Mouse (Mus musculus) skeletal muscle tissue, adult 2 months (tissue): ENCODE results near the gene Olfr984.

Experiments
- DNase-seq: peaks from one replicate; pipeline ENCODE4 v3.0.0-alpha.2; 2012; ENCODE audit warnings: low read depth, low spot score

Gene Olfr984

DNA sequence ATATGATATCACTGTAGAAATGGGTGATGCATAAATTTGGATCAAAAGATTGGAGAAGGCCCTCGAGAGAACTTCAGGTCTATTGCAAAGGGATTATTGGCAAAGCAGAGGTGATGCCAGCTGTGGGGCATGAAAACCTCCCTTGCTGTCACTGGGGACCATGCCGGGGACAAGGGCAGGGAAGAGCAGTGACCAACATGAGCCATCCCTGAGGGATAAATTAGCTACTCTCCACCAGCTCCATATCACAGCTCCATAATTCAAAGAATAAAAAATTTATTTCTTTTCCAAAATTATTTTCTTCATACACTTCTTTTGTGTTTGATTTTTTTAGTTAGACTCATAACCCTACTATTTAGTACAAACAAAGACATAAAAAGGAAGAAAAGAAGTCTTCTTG is at the start of gene Olfr984:
Gene Olfr984, minus strand, starts transcription at position 101 of the 400 bp plus-strand sequence.
- DNase-seq = no peak

DNA sequence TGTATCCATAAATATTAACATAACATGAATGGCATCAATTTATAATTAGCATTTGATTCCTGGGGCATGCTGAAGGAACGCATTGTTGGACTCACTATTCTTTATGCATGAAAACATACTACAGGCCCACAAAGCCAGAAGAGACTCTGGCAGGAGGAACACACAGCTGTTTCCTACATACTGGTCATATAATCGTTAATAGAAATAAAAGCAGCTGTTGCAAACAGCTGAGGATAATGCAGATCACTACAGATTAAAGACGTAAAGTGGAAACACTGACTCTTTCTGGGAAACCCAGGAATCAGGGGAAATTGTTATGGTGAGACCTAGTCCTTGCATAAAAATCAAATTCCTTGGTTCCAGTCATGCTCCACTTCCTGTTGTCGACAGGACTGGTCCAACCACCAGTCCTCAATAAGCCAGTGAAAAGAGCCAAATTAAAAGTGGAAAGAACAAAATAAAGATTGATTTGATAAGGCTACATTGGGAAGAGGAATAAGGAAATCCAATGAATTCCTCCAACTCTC is 41.2 kb upstream of the Olfr984 start:
- DNase-seq = no peak

DNA sequence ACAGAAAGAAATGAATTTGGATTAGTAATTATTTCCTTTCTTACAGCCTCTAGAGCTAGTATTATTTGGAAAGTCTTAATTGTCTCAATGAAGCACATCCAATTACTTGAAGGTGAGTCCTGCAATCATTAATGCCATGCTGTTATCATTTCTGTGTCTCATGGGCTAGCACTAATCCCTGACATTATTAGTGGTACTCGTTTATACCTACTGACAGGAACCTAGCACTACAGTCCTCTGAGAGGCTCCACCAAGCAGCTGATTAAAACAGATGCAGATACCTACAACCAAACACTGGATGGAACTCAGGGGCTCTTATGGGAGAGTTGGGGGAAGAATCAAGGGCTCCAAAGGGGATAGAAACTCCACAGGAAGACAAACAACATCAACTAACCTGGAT is 27.5 kb upstream of the Olfr984 start:
- no peak for DNase-seq

DNA sequence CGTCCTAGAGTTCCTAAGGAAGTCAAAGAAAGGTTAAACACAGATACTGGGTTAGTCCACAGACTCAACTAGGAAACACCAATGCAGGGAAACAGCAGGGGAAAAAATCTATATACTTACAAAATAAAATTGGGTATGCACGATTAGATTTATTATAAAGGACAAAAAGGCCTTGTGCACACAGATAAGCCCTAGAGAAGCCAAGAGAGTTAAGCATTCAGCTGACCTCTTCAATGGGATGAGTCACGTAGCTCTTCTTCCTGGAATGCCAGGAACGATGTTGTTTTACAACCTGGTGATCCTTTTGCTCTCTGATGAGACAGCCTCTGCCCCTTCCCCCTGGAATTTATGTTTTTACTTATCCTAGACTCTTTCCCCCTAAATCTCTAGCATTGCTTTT is 25.5 kb upstream of the Olfr984 start:
- DNase-seq = no peak

DNA sequence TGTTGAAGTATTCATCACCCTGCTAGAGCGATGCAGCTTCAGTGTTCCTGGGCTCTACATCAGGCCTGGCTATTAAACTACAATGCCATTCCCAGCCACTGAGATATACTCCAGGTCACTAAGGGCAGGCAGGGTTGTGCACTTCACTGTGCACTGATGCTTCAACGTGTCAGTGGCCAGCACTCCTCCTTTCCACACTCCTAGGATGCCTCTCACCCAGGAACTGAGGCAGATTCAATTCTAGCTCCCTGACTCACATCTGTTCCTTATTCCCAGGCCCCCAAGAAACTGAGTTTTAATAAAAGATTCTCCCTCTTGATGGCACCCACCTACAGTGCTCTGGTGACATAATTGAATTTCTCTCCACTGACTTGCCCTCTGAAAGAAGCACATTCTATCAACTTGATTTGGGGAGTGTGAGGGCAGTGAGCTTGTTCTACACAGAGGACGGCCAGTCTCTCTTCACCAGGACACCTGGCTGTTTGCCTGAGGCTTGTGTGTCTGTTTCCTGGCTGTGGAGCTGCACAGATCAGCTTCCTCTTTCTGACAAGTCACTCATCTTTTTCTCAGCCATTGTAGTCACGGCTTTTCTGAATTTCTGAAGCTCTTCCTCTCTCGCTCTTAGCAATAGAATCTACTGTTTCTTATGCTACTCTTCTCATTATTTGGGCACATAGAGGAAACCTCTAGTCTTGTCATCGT is 23.1 kb upstream of the Olfr984 start:
- DNase-seq = peak; percentile 2

DNA sequence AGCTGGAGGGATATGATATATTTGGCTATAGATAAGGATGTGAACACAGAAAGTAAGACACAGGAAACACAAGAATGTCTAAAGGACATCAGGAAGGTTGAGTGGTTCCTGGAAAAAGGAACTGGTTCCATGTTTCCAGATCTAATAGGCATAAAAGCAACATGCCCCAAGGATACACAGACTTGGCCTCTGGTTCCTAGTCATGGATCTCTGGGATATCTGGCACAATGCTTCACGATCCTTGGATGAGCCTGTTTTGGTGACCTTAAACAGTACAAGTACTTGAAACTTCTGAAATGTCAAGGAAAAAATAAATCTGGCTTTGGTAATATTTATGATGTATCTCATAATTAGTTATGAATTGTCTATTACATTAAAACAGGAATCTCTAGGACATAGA is 16.6 kb upstream of the Olfr984 start:
- DNase-seq = no peak

DNA sequence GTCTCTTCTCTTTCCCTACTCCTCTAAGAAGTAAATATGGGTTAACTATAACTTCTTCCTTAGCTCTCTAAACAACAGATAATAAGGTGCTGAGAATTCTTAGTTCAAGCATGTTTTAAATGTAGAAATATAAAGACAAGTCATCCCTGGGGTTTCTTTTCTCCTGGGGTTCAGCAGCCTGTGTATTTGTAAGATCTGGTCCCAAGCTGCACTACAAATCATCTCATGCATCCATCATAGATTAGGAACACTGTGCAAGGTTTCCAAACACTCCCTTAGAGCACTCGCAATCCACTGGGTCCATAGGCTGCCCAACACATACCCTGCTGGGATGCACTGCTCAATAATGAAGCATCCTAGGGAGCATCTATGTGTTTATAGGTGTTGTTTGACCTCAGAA is 16.1 kb upstream of the Olfr984 start, which contains the start of gene Olfr985:
Gene Olfr985, minus strand, starts transcription at position 101 of the 400 bp plus-strand sequence.
- no peak for DNase-seq

DNA sequence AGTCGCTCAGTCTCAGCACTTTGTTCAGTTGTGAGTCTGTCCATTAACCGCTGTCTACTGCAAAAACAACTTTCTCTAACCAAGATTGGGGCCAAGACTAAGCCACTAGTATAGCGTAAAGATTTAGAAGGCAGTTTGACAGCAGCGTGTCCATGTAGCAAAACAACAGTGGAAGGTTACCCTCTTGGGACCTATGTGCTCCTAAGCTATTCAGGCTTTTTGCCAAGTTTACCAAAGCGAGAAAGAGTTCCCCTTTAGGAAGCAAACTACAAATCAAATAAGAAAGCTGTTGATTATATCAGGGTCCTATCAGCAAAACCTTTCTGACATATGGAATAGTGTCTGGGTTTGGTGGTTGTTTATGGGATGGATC is 3.3 kb upstream of the Olfr984 start:
- no peak for DNase-seq

DNA sequence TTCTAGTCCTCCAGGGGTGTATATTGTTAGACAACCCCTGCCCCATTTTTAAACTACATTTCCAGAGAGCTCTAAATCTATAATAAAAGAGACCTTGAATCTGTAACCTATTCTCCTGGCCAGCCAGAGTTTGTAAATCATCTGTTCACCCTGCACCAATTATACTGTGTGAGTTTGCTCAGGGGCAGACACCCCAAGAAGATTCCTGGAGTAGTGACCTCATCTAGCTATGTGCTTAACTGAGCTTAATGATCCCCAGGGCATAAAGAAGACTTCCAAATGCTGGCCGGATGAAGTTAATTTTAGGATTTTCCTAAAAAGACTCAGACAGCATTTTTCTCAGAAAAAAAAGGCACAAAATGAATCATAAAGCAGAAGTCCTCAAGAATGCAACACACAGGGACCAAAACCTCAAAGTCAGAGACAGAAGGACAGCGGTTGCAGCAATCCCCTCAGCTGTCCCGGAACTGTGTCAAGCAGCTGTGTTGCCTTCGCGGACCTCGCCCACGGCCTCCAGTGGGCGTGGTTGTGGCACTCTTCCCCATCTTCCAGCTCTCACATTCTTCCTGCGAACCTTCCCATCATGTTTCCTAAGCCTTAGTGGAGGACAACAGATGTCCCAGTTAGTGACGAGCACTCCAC is 2.8 kb upstream of the Olfr984 start:
- peak; percentile 71 for DNase-seq

DNA sequence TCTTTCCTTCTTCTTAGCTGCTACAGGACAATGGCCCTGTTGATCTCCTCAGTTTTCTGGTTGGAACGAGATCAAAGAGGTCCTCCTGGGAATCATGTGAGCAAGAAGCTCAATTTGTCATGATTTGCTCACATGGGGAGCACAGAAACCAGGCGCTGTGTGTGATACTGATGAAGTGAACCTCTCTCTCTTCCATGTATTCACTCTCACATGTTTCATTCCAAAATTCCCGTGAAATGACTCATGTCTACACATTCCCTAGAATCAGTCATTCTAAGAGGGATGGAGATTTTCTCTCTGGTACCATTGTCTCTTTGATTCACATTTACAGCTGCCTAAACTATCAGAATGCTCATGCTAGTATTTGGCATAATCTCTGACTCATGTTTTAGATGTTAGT is 19.2 kb downstream of the Olfr984 start:
- no peak for DNase-seq

DNA sequence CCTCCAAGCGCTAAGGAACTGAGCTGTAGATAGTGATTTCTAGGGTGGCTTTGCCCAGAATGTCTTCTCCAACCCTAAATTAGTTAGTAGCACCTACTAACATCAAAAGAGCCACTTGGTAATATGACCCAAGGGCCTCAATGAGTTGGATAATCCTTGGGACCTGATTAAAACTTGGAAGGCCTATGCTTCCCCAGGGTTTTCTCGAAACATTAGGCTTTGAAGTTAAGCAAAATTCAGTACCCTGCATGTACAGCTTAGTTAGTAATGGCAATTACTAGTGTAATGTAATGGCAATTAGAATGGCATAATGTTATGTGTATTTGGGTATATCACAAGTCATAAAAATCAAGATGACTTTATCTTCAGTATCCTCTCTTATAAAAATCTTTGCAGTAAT is 20.5 kb downstream of the Olfr984 start, which contains the start of gene Olfr983:
Gene Olfr983, minus strand, starts transcription at position 101 of the 400 bp plus-strand sequence.
- DNase-seq = no peak

DNA sequence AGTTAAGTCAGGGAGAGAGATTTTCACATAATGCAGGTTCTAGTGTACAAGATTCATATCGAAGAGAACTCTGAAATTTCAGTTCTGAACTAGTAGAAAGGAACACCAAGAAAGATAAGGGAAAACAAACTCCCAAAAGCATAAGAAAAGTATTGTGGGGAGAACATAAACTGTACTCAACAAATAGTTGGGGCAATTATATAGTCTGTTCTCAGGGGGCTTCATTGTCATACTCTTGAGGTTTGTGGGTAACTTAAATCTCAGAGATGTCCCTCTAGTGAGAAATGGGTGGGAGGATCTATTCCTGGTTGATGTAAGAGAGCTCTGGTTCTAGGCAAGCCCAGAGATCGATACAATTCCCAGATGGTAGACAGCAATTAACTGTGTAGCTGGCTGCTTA is 40.5 kb downstream of the Olfr984 start, which contains the start of gene Olfr982:
Gene Olfr982, plus strand, starts transcription at position 301 of the 400 bp plus-strand sequence.
- DNase-seq = no peak

DNA sequence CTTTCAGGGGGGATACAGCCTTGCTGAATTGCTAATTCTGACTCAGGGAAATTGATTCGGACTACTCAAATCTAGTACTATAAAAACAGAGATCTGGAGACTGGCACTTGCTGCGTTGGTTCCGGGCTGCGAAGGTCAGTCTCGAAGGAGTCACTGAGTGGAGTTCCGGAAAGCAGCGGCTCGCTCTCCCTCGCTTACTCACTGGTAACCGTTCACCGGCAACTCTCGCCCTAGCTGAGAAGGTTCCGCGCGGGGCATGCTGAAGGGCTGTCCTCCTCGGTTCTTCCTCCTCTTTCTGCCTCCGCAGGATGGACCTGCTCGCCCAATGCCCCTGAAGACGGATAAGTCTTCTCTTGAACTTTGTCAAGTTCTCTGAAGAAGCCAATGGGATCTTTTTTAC is 63.9 kb downstream of the Olfr984 start:
- no peak for DNase-seq
